Mouse (Mus musculus) cerebellum, postnatal 4 days (tissue): Measurements from ENCODE around the gene Cst13.

Experiments
- DNase-seq, 2 experiments: peaks; one replicate each; pipeline ENCODE4 v3.0.0; 2022; ENCODE audit warnings: low spot score in 2 of 2, mixed read lengths in 1 of 2

The Cst13 gene

DNA sequence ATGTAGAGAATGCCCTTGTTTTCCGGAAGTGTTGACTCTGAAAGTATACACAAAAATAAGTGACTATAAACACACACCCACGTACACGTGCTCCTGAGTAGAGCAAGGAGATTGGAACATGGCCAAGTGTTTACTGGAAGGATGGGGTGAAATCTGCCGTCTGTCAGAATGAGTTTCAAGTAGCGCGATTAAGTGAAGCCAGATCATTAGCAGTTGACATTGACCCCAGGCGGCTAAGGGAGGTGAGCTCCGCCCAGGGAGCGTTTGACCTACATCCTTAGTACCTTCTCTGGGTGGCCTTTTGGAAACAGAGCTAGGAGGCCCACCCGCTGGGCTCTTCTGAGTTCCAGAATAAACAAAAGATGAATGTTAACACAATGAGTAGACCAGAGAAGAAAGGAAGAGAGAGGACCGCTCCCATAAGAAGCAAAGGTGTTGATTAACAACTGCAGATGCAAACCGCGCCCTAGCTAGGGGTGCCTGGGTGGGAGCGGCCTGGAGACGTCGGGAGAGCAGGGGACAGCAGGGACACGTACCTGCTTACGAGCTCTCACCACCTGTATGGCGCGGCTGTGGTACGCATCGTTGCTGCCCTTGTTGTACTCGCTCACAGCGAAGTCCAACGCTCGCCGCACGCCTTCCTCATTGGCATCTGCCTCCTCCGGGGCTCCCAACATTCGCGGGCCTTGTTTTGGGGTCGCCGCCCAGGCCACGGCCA lies 54.9 kb downstream of the Cst13 start:
- no peak for DNase-seq

DNA sequence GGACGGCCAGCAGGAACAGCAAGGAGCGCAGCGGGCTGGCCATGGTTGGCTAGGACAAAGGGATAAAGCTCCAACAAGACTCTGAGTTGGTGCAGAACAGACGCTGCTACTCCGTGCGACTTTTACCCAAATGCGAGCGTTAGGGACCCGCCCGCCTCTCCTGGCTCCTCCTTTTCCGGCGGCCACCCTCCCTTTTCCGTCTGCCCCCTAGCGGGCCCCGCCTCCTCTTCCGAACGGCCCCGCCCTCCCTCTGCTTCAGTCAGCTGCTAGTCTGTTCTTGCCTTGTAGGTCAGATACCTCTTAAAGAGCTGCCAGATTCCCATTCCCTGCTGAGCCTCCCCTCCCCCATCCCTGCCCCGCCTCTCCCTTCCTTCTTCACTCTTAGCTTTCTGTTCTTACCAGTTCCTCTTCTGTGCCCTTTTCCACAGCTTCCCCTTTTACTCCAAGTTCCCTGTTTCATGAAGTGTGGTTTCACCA lies 55.5 kb downstream of the Cst13 start, which contains the start of gene Cst3:
Cst3 (minus strand) TSS at position 358 of the 477 bp plus-strand sequence.
- DNase-seq: peak; percentile 87 to 88

DNA sequence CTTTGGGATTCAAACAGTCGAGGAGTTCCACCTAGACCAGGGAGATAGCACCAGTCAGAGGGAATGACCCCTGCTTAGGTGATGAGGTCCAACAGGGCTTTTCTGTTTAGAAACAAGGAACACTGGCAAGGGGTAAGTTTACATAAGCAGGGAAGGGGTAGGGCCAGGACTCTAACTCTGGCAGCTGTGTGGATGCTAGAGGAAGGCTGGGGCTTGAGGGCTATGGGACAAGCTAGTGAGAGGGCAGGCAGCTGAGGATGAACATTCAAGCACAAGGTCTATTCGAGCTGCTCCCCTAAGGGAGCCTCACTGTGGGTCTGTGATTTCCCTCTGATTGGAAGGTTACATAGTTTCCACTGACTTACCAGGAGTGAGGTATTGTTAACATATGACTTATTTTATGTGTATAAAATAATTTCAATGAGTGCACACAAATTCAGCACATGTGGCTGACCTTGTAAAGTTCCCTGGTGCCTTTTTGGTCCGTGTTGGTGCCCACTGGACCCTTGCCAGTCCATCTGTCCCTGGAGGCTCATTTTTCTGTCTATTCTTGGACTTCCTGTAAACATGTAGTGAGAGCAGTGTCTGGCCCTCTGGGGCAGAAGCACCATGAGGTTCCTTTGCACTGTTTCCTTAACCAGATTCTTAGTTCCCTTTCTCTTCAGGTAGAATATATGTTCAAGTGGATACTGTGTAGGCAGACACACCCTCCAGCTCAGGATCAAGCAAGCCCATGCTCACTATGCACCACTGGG lies 57.3 kb downstream of the Cst13 start:
- DNase-seq: no peak

DNA sequence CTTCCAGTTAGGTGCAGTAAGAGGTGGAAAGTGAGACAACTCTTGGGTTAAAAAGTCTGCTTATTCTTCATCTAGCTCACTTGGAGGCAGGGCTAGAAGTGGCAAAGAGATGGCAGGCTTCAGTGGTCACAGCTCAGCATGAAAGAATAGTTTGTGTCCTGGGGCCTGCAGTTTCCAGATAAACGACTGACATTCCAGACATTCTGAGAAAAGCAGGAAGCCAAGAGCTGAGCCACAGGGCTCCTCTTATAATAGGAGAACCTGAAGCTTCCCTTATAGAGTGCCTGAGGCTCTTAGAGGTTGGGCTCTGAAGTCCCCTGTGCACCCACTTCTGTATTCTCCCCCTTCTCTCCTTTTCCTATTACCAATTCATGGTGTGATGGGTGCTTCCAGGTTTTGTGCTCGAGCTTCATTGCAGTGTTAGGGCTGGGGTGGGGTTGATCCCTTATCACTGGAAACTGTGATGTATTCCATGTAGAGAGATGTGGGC lies 58.8 kb downstream of the Cst13 start:
- no peak for DNase-seq

DNA sequence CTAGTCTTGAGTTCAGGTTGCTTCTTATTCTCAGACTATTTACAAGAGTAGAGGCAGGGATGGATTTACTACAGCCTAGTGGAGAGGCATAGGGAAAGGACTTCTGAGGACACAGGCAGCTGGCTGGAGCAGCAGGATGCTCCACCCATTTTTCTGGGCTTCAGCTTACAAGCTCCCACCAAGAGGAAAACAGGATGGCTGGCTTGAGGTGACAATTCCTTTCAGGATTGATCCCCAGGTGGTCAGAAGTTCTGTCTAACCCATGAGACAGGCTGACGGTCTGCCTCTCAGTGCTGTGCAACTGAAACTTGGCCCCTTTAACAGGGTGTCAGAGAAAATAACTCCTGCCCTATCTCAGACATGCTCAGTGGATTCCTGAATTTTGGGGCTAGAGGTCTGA lies 59.3 kb downstream of the Cst13 start:
- no peak for DNase-seq
